In genomic region chr15:3295986-3296385, GRCm38 (mm10) we compare ENCODE assay signal across 18 mouse cellular contexts. TPM values are rescaled to one million over a fixed set of nuclear protein-coding genes. Genes with fewer than 3 reads are reported as not detected.
DNase-seq lines count a peak whose midpoint lies in the region; ATAC-seq and TF ChIP-seq lines count a peak whose summit lies in the region.
"Had no signal": no experiment of that assay in that cellular context is flagged by ENCODE, and none has a peak within 500 bp of the region (broad histone marks: within the 10 kb centered on the region; RNA-seq: fewer than 3 reads in every experiment).

No protein-coding gene starts in this region.

- no peaks in the 10 kb centered on the region for H3K27me3 ChIP-seq in hindbrain, embryonic 14.5 days (ENCODE audit: control insufficient read depth, insufficient read depth, low read length)
- H3K27me3 ChIP-seq in hindbrain, embryonic 13.5 days, result no peaks in the 10 kb centered on the region
- no peaks in the 10 kb centered on the region for H3K27me3 ChIP-seq in lung, embryonic 14.5 days (ENCODE audit: insufficient read depth, low read length)
- H3K27me3 ChIP-seq in MEL (ENCODE audit: control insufficient read depth in 1 of 2, insufficient read depth in 2 of 2, low read length in 2 of 2), result no peaks in the 10 kb centered on the region
- H3K27me3 ChIP-seq: embryonic facial prominence, embryonic 13.5 days; megakaryocyte, embryonic 14.5 days had no signal

- no peak overlapping the region for H3K4me3 ChIP-seq in hindbrain, embryonic 14.5 days (replicated peaks; ENCODE audit: low read length)
- H3K4me3 ChIP-seq in hindbrain, embryonic 13.5 days, result no peak overlapping the region
- H3K4me3 ChIP-seq in lung, embryonic 14.5 days (ENCODE audit: low read depth, low read length), result no peak overlapping the region
- no peak overlapping the region for H3K4me3 ChIP-seq in MEL (ENCODE audit: control insufficient read depth in 1 of 2, insufficient read depth in 1 of 2, low read depth in 2 of 2, low read length in 2 of 2)
- H3K4me3 ChIP-seq: embryonic facial prominence, embryonic 13.5 days; megakaryocyte, embryonic 14.5 days; myocyte had no signal

- no peak overlapping the region for H3K27ac ChIP-seq in hindbrain, embryonic 14.5 days
- no peak overlapping the region for H3K27ac ChIP-seq in hindbrain, embryonic 13.5 days
- no peak overlapping the region for H3K27ac ChIP-seq in lung, embryonic 14.5 days (ENCODE audit: low read depth)
- H3K27ac ChIP-seq in MEL (ENCODE audit: control insufficient read depth, low read depth, low read length), result no peak overlapping the region
- H3K27ac ChIP-seq: embryonic facial prominence, embryonic 13.5 days had no signal

- TF ChIP-seq EP300 in MEL (IDR thresholded peaks at IDR 0.05; ENCODE audit: low read depth in 1 of 2, low read length in 2 of 2), result no peak

- no peaks in the 10 kb centered on the region for H3K4me1 ChIP-seq in hindbrain, embryonic 14.5 days (replicated peaks; ENCODE audit: control insufficient read depth, insufficient read depth, low read length)
- no peaks in the 10 kb centered on the region for H3K4me1 ChIP-seq in hindbrain, embryonic 13.5 days (replicated peaks)
- no peaks in the 10 kb centered on the region for H3K4me1 ChIP-seq in lung, embryonic 14.5 days (ENCODE audit: insufficient read depth)
- H3K4me1 ChIP-seq in MEL (ENCODE audit: control insufficient read depth in 1 of 2, insufficient read depth in 2 of 2, low read length in 2 of 2), result no peaks in the 10 kb centered on the region
- H3K4me1 ChIP-seq: embryonic facial prominence, embryonic 13.5 days; megakaryocyte, embryonic 14.5 days had no signal

- H3K79me2 ChIP-seq in MEL (ENCODE audit: control insufficient read depth, insufficient read depth, low read length, poor library complexity), result no peaks in the 10 kb centered on the region

- no peak overlapping the region for H3K9ac ChIP-seq in hindbrain, embryonic 14.5 days
- no peak overlapping the region for H3K9ac ChIP-seq in hindbrain, embryonic 13.5 days
- H3K9ac ChIP-seq in lung, embryonic 14.5 days, result no peak overlapping the region
- H3K9ac ChIP-seq in MEL (ENCODE audit: control insufficient read depth, low read depth, low read length, poor library complexity, severe bottlenecking), result no peak overlapping the region
- H3K9ac ChIP-seq: embryonic facial prominence, embryonic 13.5 days had no signal

- peak; percentile 20 for TF ChIP-seq RAD21 in MEL (IDR thresholded peaks at IDR 0.05; ENCODE audit: low read depth, low read length)

- peak; percentile 37 for TF ChIP-seq CTCF in lung, embryonic 14.5 days (IDR thresholded peaks at IDR 0.05; ENCODE audit: low read depth)
- no peak; a peak in 1 of 6 replicates for TF ChIP-seq CTCF in MEL (IDR thresholded peaks at IDR 0.05 in 2 of 3, conservative IDR thresholded peaks at IDR 0.05 in 1 of 3; ENCODE audit: control insufficient read depth in 1 of 3, insufficient read depth in 1 of 3, low read depth in 2 of 3, low read length in 3 of 3, poor library complexity in 1 of 3, severe bottlenecking in 1 of 3)

- H3K36me3 ChIP-seq in hindbrain, embryonic 14.5 days (replicated peaks; ENCODE audit: control insufficient read depth, insufficient read depth), result no peaks in the 10 kb centered on the region
- no peaks in the 10 kb centered on the region for H3K36me3 ChIP-seq in hindbrain, embryonic 13.5 days
- no peaks in the 10 kb centered on the region for H3K36me3 ChIP-seq in lung, embryonic 14.5 days (ENCODE audit: insufficient read depth)
- no peaks in the 10 kb centered on the region for H3K36me3 ChIP-seq in MEL (ENCODE audit: control insufficient read depth in 1 of 2, insufficient read depth in 2 of 2, low read length in 2 of 2)
- H3K36me3 ChIP-seq: embryonic facial prominence, embryonic 13.5 days had no signal

- DNase-seq in hindbrain, embryonic 14.5 days (ENCODE audit: low spot score), result peak; percentile 69
- peak; percentile 70 for DNase-seq in lung, embryonic 14.5 days
- DNase-seq in lung, postnatal 14 days, result no peak
- no peak for DNase-seq in MEL (ENCODE audit: low read depth, low spot score)
- DNase-seq in naive thymus-derived CD4-positive, alpha-beta T cell, adult 2 months (ENCODE audit: low read depth), result peak; percentile 53
- DNase-seq in ovary, postnatal 36 days (ENCODE audit: low spot score), result no peak
- DNase-seq: adrenal gland, postnatal 36 days; cerebellum, postnatal 25 days; heart, adult 11 months; kidney, adult 8-10 months; liver had no signal

- ATAC-seq in hindbrain, embryonic 14.5 days (ENCODE audit: low FRiP score), result no peak
- ATAC-seq in hindbrain, embryonic 13.5 days (ENCODE audit: low FRiP score), result no peak
- ATAC-seq in lung, embryonic 14.5 days (ENCODE audit: insufficient read depth), result no peak
- ATAC-seq: activated CD4-positive, CD25-positive, alpha-beta regulatory T cell, adult 4 months; hindbrain, embryonic 16.5 days had no signal

- WGBS in hindbrain, embryonic 14.5 days, result 79% methylated on average over 1 of the region's 1 CpGs
- 83% methylated on average over 1 of the region's 1 CpGs for whole genome bisulfite sequencing in hindbrain, embryonic 13.5 days
- 70% methylated on average over 1 of the region's 1 CpGs for WGBS in lung, embryonic 14.5 days

- H3K9me3 ChIP-seq in hindbrain, embryonic 14.5 days (ENCODE audit: control insufficient read depth, low read length), result no peaks in the 10 kb centered on the region
- no peaks in the 10 kb centered on the region for H3K9me3 ChIP-seq in hindbrain, embryonic 13.5 days
- no peaks in the 10 kb centered on the region for H3K9me3 ChIP-seq in lung, embryonic 14.5 days (ENCODE audit: low read depth, low read length)
- no peaks in the 10 kb centered on the region for H3K9me3 ChIP-seq in MEL (replicated peaks; ENCODE audit: insufficient read depth, low read length)
- H3K9me3 ChIP-seq: embryonic facial prominence, embryonic 13.5 days; megakaryocyte, embryonic 14.5 days had no signal

- no peak for TF ChIP-seq POLR2A in MEL (IDR thresholded peaks at IDR 0.05; ENCODE audit: control insufficient read depth in 1 of 2, insufficient read depth in 1 of 2, low read depth in 1 of 2, low read length in 2 of 2, poor library complexity in 1 of 2)

- H3K4me2 ChIP-seq in hindbrain, embryonic 14.5 days (replicated peaks), result no peak overlapping the region
- H3K4me2 ChIP-seq in hindbrain, embryonic 13.5 days, result no peak overlapping the region
- H3K4me2 ChIP-seq in lung, embryonic 14.5 days, result no peak overlapping the region
- H3K4me2 ChIP-seq: embryonic facial prominence, embryonic 13.5 days had no signal

TF ChIP-seq in MEL, 35 proteins besides CTCF, POLR2A, EP300 and RAD21:
- TF ChIP-seq ELF1 (IDR thresholded peaks at IDR 0.05; ENCODE audit: low read depth, low read length) (no peak), TAL1 (IDR thresholded peaks at IDR 0.05; ENCODE audit: low read length) (no peak), SIN3A (IDR thresholded peaks at IDR 0.05; ENCODE audit: low read length) (no peak), ZNF384 (IDR thresholded peaks at IDR 0.05; ENCODE audit: low read depth, low read length) (no peak), POLR2AphosphoS2 (IDR thresholded peaks at IDR 0.05; ENCODE audit: low read length) (no peak), HCFC1 (IDR thresholded peaks at IDR 0.05; ENCODE audit: low read depth, low read length) (no peak), CHD1 (IDR thresholded peaks at IDR 0.05; ENCODE audit: low read depth, low read length) (no peak), USF2 (IDR thresholded peaks at IDR 0.05; ENCODE audit: borderline replicate concordance in 1 of 2, insufficient read depth in 1 of 2, low read depth in 1 of 2, low read length in 2 of 2) (no peak), GATA1 (IDR thresholded peaks at IDR 0.05; ENCODE audit: low read depth, low read length) (no peak), POLR2AphosphoS5 (IDR thresholded peaks at IDR 0.05; ENCODE audit: borderline replicate concordance, low read depth, low read length) (no peak), BHLHE40 (IDR thresholded peaks at IDR 0.05; ENCODE audit: borderline replicate concordance, low read depth, low read length) (no peak), MAZ (IDR thresholded peaks at IDR 0.05; ENCODE audit: low read depth, low read length) (no peak)

RNA-seq across cellular contexts. Expression of gene Ccdc152, which starts 7.3 kb away (rescaled TPM):
- 0.17 and 0.58 TPM in 2 replicates for polyA plus RNA-seq in hindbrain, embryonic 14.5 days (2014; fragmentation: Nextera tagmentation; extraction: Ambion mirVana)
- polyA plus RNA-seq in hindbrain, embryonic 13.5 days (2015; fragmentation: Nextera tagmentation; extraction: Ambion mirVana), result 0.13 TPM in 1 of 2 replicates, not detected in the other
- polyA plus RNA-seq in lung, embryonic 14.5 days (2014; fragmentation: Nextera tagmentation; extraction: Ambion mirVana), result 0.15 and 0.30 TPM in 2 replicates
- total RNA-seq in MEL (2012; rRNA removed), result not detected in 2 replicates
- not detected for polyA plus RNA-seq in MEL (2012; ENCODE audit: insufficient read depth in 1 of 2, insufficient read length in 2 of 2, low read depth in 1 of 2, low replicate concordance in 2 of 2, missing spikeins in 1 of 2)
- total RNA-seq: adrenal gland, postnatal 36 days; left cerebral cortex, postnatal 10 days had no signal
- polyA plus RNA-seq: embryonic facial prominence, embryonic 13.5 days; myocyte had no signal

RNA-seq across cellular contexts. Expression of gene Selenop, which starts 27.6 kb away (rescaled TPM):
- polyA plus RNA-seq in hindbrain, embryonic 14.5 days (2014; fragmentation: Nextera tagmentation; extraction: Ambion mirVana), result 184 and 189 TPM in 2 replicates
- polyA plus RNA-seq in hindbrain, embryonic 13.5 days (2015; fragmentation: Nextera tagmentation; extraction: Ambion mirVana), result 120 and 137 TPM in 2 replicates
- 105 and 111 TPM in 2 replicates for polyA plus RNA-seq in lung, embryonic 14.5 days (2014; fragmentation: Nextera tagmentation; extraction: Ambion mirVana)
- total RNA-seq in MEL (2012; rRNA removed), result 0.42 and 0.50 TPM in 2 replicates
- polyA plus RNA-seq in MEL (2012; ENCODE audit: insufficient read depth in 1 of 2, insufficient read length in 2 of 2, low read depth in 1 of 2, low replicate concordance in 2 of 2, missing spikeins in 1 of 2), result not detected

Comparison
In these comparisons a context has a peak if more than half of its experiments do, and no peak if none do; other contexts are left out.
1. DNase-seq: peak in hindbrain, embryonic 14.5 days (single experiment), lung, embryonic 14.5 days (single experiment) and naive thymus-derived CD4-positive, alpha-beta T cell, adult 2 months (single experiment); none in lung, postnatal 14 days (single experiment), MEL (single experiment) and ovary, postnatal 36 days (single experiment).
2. RNA of gene Selenop, which starts 27.6 kb away (polyA plus RNA-seq): 184 to 189 TPM in hindbrain, embryonic 14.5 days, 120 to 137 TPM in hindbrain, embryonic 13.5 days and 105 to 111 TPM in lung, embryonic 14.5 days; not detected in MEL; every median in the first group is over 100 times any median in the second.